Mouse (Mus musculus) Muller cell, postnatal 12 days (primary cell): ENCODE data around the gene Wfdc2.
"Not testable (repeated sequence)": the region's sequence is repeated elsewhere in the genome, so short reads cannot be mapped to it uniquely, and the experiment has no call there.

Source experiments
- DNase-seq: peaks from one replicate; pipeline ENCODE4 v3.0.0-alpha.2; 2015; ENCODE audit errors: inconsistent ontology term

Wfdc2 gene

GRCm38 (mm10) chr2:164549338-164549737 is 12.9 kb upstream of the Wfdc2 start:
- peak; percentile 59 for DNase-seq

- DNase-seq, result no peak
Measured at GRCm38 (mm10) chr2:164549963-164550894, 12.0 kb upstream of the Wfdc2 start.

GRCm38 (mm10) chr2:164550895-164551269 is 11.3 kb upstream of the Wfdc2 start:
- no peak for DNase-seq

- DNase-seq, result no peak
Measured at GRCm38 (mm10) chr2:164551502-164551901, 10.7 kb upstream of the Wfdc2 start.

DNA sequence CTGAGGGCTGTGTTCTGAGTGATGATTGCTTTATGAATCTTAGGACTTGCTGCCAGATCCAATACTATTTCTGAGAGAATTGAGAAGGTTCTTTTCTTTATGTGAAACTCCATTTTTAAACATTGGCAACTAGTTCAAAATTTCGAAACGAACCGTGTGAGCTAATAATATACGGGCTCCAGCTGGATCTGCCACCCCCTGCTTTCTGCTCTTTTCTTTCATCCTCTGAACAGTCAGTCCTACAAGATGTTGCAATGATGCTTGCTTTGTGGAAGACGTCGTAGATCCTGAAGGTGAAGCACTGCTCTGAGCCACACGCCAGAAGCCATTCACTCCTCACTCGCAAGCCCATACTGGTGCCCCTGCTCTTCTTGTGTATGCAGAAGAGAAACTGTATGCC is 3.8 kb upstream of the Wfdc2 start:
- no peak for DNase-seq

DNA sequence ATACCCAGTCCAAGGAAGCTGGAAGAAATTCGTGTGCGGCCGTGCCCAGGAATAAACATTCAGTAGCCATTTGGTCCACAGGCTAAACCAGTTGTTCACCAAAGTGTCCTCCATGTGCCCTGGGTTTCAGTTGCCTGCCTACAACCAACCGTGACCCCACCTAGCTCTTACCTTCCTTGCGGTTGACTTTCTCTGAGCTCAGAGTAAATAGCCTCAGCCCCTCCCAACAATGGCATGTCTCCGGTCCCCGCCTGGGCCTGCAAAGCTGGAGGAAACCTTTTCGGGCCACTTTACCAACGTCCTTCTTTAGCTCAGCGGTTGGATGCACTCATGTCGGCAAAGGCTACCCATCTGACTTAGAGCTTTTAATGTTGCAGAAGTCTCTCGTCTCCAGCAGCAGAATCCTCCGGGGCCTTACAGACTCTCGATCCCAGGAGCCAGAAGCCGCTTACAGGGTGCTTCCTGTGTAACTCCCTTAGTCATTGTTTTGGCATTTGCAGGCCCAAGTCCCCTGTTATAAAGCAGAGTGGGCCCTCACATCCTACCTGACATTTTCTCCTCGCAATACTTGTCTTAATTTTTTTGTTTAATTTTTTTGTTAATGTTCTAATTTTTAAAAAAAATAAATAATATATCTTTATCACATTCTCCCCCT is 3.1 kb upstream of the Wfdc2 start:
- no peak for DNase-seq

GRCm38 (mm10) chr2:164560106-164560505 is 2.1 kb upstream of the Wfdc2 start:
- no peak for DNase-seq

GRCm38 (mm10) chr2:164563339-164564038 is 1.3 kb downstream of the Wfdc2 start:
- peak; percentile 68 for DNase-seq

- DNase-seq, result no peak
Measured at GRCm38 (mm10) chr2:164564346-164564745, 2.1 kb downstream of the Wfdc2 start.

DNA sequence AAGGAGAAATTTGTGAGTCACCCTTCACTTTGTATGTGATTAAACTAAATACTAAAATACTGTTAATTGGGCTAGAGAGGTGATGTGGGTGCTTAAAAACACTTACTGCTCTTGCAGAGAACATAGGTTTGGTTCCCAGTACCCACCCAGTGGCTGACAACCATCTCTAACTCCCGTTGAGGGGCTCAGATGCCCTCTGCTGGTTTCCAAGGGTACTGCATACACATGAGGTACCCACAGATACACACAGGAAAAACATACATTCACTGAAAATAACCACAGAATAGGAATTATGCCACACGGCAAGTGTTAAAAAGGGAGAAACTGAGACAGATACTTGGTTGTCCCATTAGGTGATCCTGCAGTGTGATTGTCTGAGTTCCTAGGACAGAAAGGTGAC is 4.8 kb downstream of the Wfdc2 start:
- DNase-seq, result no peak

GRCm38 (mm10) chr2:164567460-164567859 is 5.2 kb downstream of the Wfdc2 start:
- DNase-seq, result no peak

- not testable (repeated sequence) for DNase-seq
Measured at GRCm38 (mm10) chr2:164573359-164573758, 11.1 kb downstream of the Wfdc2 start, which contains the start of gene Spint3. Gene Spint3, minus strand, starts transcription at chr2:164573459.

DNA sequence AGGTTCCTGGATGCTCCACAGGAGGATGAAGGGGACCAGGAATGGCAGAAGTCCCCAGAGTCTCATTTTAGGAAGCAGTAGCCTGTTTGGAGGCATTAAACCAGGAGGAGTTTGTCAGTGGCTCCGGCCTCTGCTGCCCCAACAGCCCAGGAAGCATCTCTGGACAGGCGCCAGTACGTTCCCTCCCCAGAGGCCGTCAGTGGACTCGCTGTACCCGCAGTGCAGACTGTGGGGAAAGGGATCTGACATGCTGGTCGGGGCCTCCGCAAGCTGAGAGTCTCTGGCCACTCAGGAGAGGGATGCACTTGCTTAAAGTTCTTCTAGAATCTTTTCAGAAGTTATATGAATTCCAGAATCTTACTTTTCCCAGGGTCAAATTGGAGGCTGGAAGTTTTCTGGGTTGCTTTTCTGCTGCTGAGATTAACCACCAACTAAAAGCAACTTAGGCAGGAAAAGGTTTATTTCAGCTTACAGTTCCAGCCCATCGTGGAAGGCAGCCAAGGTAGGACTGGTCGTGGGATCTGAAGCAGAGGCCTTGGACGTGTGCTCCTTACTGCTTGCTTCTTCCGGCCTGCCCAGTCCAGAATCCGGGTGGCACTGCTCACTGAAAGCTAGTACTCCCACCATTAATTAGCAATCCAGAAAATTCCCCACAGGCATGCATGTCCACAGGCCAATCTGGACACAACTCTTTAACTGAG is 23.0 kb downstream of the Wfdc2 start, which contains the start of gene Wfdc6a:
TSS of gene Wfdc6a (minus strand) at position 423 of the 701 bp plus-strand sequence.
- DNase-seq, result not testable (repeated sequence)

GRCm38 (mm10) chr2:164592014-164592413 is 29.8 kb downstream of the Wfdc2 start:
- peak; percentile 45 for DNase-seq

- DNase-seq, result no peak
Measured at GRCm38 (mm10) chr2:164593494-164593893, 31.3 kb downstream of the Wfdc2 start, which contains the start of gene Eppin. Gene Eppin, minus strand, starts transcription at chr2:164593594.

- DNase-seq, result no peak
Measured at GRCm38 (mm10) chr2:164600179-164600578, 38.0 kb downstream of the Wfdc2 start.

- no peak for DNase-seq
Measured at GRCm38 (mm10) chr2:164603482-164603881, 41.3 kb downstream of the Wfdc2 start.

DNA sequence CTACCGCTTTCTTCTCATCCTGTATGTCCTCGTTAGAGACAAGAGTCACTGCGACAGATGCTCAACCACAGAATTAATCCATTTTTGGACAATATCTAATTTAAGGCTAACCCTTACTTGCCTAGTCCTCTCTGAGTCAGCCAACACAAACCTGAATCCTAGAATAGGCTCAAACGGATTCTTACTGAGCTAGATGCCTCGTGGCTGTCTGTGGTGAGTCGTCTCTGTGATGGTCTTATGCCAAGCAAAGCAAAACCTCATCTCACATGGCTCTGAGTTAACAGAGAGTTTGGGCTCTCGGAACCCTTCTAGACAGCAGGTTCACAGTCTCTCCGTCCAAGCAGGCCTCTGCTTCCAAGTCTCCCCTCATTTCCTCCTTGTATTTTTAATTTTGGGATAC is 42.2 kb downstream of the Wfdc2 start:
- peak; percentile 40 for DNase-seq

GRCm38 (mm10) chr2:164608781-164609180 is 46.6 kb downstream of the Wfdc2 start:
- peak; percentile 14 for DNase-seq

DNA sequence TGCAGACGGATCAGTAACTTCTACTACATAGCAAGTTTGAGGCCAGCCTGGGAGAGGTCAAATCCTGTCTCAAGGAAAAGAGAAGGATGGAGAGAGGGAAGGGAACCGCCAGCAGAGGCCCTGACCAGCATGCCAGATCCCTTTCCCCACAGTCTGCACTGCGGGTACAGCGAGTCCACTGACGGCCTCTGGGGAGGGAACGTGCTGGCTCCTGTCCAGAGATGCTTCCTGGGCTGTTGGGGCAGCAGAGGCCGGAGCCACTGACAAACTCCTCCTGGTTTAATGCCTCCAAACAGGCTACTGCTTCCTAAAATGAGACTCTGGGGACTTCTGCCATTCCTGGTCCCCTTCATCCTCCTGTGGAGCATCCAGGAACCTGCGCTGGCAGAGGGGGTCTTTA is 51.3 kb downstream of the Wfdc2 start, which contains the start of the genes Wfdc6b and Wfdc8:
TSS of gene Wfdc6b (plus strand) at position 52 of the 400 bp plus-strand sequence.
TSS of gene Wfdc8 (minus strand) at position 156 of the 400 bp plus-strand sequence.
- not testable (repeated sequence) for DNase-seq

- no peak for DNase-seq
Measured at GRCm38 (mm10) chr2:164615386-164615785, 53.2 kb downstream of the Wfdc2 start.
